Mouse (Mus musculus) bone marrow, adult 2 months (tissue): ENCODE data around the gene Kdm4a.

ENCODE experiments used
- CTCF ChIP-seq: fragments of 200-500 bp; IDR thresholded peaks from 2 replicates; pipeline ENCODE4 v1.5.1; 2011; ENCODE audit warnings: low read length, control low read depth; ENCODE audit not compliant: control insufficient read depth, insufficient read depth
- POLR2A ChIP-seq: fragments of 200-500 bp; IDR thresholded peaks from 2 replicates; pipeline ENCODE4 v1.6.1; 2011; ENCODE audit warnings: low read depth, mild to moderate bottlenecking, control low read depth, low read length, borderline replicate concordance; ENCODE audit not compliant: control insufficient read depth

DNA sequence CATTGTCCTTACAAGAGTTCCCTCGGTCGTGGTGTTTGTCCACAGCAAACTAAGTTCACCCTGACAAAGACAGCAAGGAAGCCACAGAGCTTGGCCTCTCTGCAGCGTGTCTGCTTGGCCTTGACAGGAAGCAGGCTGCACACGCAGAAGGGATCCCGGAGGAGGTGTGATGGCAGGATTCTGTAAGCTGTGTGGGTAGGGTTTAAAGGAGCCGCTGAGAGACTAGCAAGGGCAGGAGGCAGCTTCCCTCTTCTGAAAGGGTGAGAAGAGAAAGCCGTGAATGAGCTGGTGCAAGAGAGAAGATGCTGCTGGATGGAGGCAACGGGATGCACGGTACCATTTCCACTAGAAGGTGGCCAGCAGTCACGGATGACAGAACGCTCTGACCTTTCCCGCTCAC is 67.2 kb downstream of the Kdm4a start:
- no peak for TF ChIP-seq CTCF
- no peak for TF ChIP-seq POLR2A
